Mouse (Mus musculus): ENCODE data around the gene Clmp. TPM values are rescaled to one million over a fixed set of nuclear protein-coding genes. Genes with fewer than 3 reads are reported as not detected.

Gene Clmp
- total RNA-seq, 4 experiments from 2014 or later = 24.3 to 28.4 (median 26.3) TPM

Other genes with a start within 250 kb of the Clmp start
- 100 to 1,000 TPM; 134 to 191 (median 158) TPM for gene Gramd1b, start 154.6 kb upstream of the Clmp start, total RNA-seq (2022)
- not detected for gene Gm21915, start 15.3 kb upstream of the Clmp start, total RNA-seq (2022)
- gene Hspa8, start 115.0 kb downstream of the Clmp start, total RNA-seq (2022) = 1,000 to 10,000 TPM; 1,628 to 2,341 (median 2,100) TPM
- gene Bsx, start 188.2 kb downstream of the Clmp start, total RNA-seq (2022) = not detected

Data from layer of hippocampus, adult 8-10 months (tissue).